Mouse (Mus musculus) liver, embryonic 14.5 days (tissue): ENCODE data around the gene Card11.

Source experiments
- CTCF ChIP-seq: IDR thresholded peaks from 2 replicates; pipeline ENCODE4 v1.5.1; 2016; ENCODE audit warnings: antibody characterized with exemption, low read depth, control low read depth
- EP300 ChIP-seq: IDR thresholded peaks from 2 replicates; pipeline ENCODE4 v1.6.1; 2016; ENCODE audit warnings: antibody characterized with exemption, low read depth

- TF ChIP-seq CTCF (no peak), EP300 (no peak)
These were observed 3.8 kb upstream of the Card11 start for GRCm38 (mm10) chr5:141004078-141004763.
